Mouse (Mus musculus) embryonic facial prominence, embryonic 12.5 days (tissue): ENCODE results near the gene Myo1e. TPM values are rescaled to one million over a fixed set of nuclear protein-coding genes. Genes with fewer than 3 reads are reported as not detected.
"Not testable (repeated sequence)": the region's sequence is repeated elsewhere in the genome, so short reads cannot be mapped to it uniquely, and the experiment has no call there.

Experiments
- ATAC-seq: fragments of 200-750 bp; cut with Nextera tagmentation; 2 replicates; pipeline ENCODE4 v1.8.0; 2017; ENCODE audit not compliant: insufficient number of reproducible peaks, insufficient read depth, low FRiP score, low TSS enrichment
- H3K27ac ChIP-seq: fragments of 300-500 bp; sonication (generic); 2 replicates; pipeline ENCODE4 v1.5.1; 2016; ENCODE audit warnings: mild to moderate bottlenecking
- H3K27me3 ChIP-seq: fragments of 300-500 bp; sonication (generic); 2 replicates; pipeline ENCODE4 v1.6.1; 2016; ENCODE audit warnings: mild to moderate bottlenecking, moderate library complexity
- H3K36me3 ChIP-seq: fragments of 300-500 bp; sonication (generic); 2 replicates; pipeline ENCODE4 v1.6.1; 2016; ENCODE audit warnings: mild to moderate bottlenecking
- H3K4me1 ChIP-seq: fragments of 300-500 bp; sonication (generic); 2 replicates; pipeline ENCODE4 v1.6.1; 2016
- H3K4me2 ChIP-seq: fragments of 300-500 bp; sonication (generic); replicated peaks from 2 replicates; pipeline ENCODE4 v1.6.1; 2016; ENCODE audit warnings: mild to moderate bottlenecking, moderate library complexity
- H3K4me3 ChIP-seq: fragments of 300-500 bp; sonication (generic); 2 replicates; pipeline ENCODE4 v1.5.1; 2016; ENCODE audit warnings: mild to moderate bottlenecking
- H3K9ac ChIP-seq: fragments of 300-500 bp; sonication (generic); 2 replicates; pipeline ENCODE4 v1.6.1; 2016; ENCODE audit warnings: mild to moderate bottlenecking, moderate library complexity
- H3K9me3 ChIP-seq: fragments of 300-500 bp; sonication (generic); 2 replicates; pipeline ENCODE4 v1.6.1; 2016; ENCODE audit warnings: mild to moderate bottlenecking, moderate library complexity
- WGBS: fragments of 180-500 bp; shearing (Covaris S2); methylation state at CpG from one replicate; pipeline ENCODE4 v1.1.7; 2016; 5-methylcytosine and 5-hydroxymethylcytosine counted together
- polyA plus RNA-seq: library from polyadenylated mRNA; unstranded; fragments of >200 nt; fragmentation: Nextera tagmentation; extraction: Ambion mirVana; gene quantifications from 2 replicates; pipeline ENCODE4 v1.2.1, GENCODE M21; 2016

Myo1e gene
- polyA plus RNA-seq, 1 experiment from 2014 or later: 21.0 TPM

- Histone ChIP-seq H3K27ac (no peak overlapping the region), H3K9me3 (no peaks in the 10 kb centered on the region), H3K36me3 (no peaks in the 10 kb centered on the region), H3K4me1 (peaks cover 29% of the 10 kb centered on the region), H3K4me3 (no peak overlapping the region), H3K9ac (no peak overlapping the region), H3K27me3 (no peaks in the 10 kb centered on the region), H3K4me2 (no peak overlapping the region)
- WGBS: 81% methylated on average over 8 of the region's 8 CpGs
- no peak for ATAC-seq
These were observed 36.1 kb downstream of the Myo1e start for GRCm38 (mm10) chr9:70243241-70243640.

- no peak overlapping the region for H3K4me3 ChIP-seq
- no peaks in the 10 kb centered on the region for H3K27me3 ChIP-seq
- WGBS: 78% methylated on average over 2 of the region's 2 CpGs
- H3K4me1 ChIP-seq: peaks cover 29% of the 10 kb centered on the region
- no peaks in the 10 kb centered on the region for H3K9me3 ChIP-seq
- H3K9ac ChIP-seq: no peak overlapping the region
- no peak for ATAC-seq
- H3K36me3 ChIP-seq: no peaks in the 10 kb centered on the region
- no peak overlapping the region for H3K27ac ChIP-seq
- no peak overlapping the region for H3K4me2 ChIP-seq
These were observed 36.6 kb downstream of the Myo1e start for GRCm38 (mm10) chr9:70243708-70244107.

GRCm38 (mm10) chr9:70244115-70244514, 37.0 kb downstream of the Myo1e start:
- no peak for ATAC-seq
- Histone ChIP-seq H3K4me1 (peaks cover 29% of the 10 kb centered on the region), H3K27ac (no peak overlapping the region), H3K4me2 (no peak overlapping the region), H3K9ac (no peak overlapping the region), H3K9me3 (no peaks in the 10 kb centered on the region), H3K36me3 (no peaks in the 10 kb centered on the region), H3K27me3 (no peaks in the 10 kb centered on the region), H3K4me3 (no peak overlapping the region)
- 78% methylated on average over 7 of the region's 7 CpGs for WGBS

- WGBS: 87% methylated on average over 9 of the region's 9 CpGs
- peaks cover 33% of the 10 kb centered on the region for H3K4me1 ChIP-seq
These were observed 37.9 kb downstream of the Myo1e start for GRCm38 (mm10) chr9:70245040-70245439.

GRCm38 (mm10) chr9:70246427-70246826, 39.3 kb downstream of the Myo1e start:
- Histone ChIP-seq H3K4me1 (peaks cover 21% of the 10 kb centered on the region), H3K4me3 (no peak overlapping the region), H3K9me3 (no peaks in the 10 kb centered on the region), H3K36me3 (no peaks in the 10 kb centered on the region), H3K4me2 (no peak overlapping the region), H3K27ac (no peak overlapping the region), H3K9ac (no peak overlapping the region), H3K27me3 (no peaks in the 10 kb centered on the region)
- ATAC-seq: no peak
- WGBS: 53% methylated on average over 10 of the region's 10 CpGs

More at GRCm38 (mm10) chr9:70245040-70245439, 37.9 kb downstream of the Myo1e start:
- Histone ChIP-seq H3K36me3 (no peaks in the 10 kb centered on the region), H3K27me3 (no peaks in the 10 kb centered on the region), H3K9ac (no peak overlapping the region), H3K4me3 (no peak overlapping the region), H3K9me3 (no peaks in the 10 kb centered on the region), H3K4me2 (no peak overlapping the region), H3K27ac (no peak overlapping the region)
- no peak for ATAC-seq

GRCm38 (mm10) chr9:70248046-70248445, 40.9 kb downstream of the Myo1e start:
- H3K27ac ChIP-seq: no peak overlapping the region
- H3K4me3 ChIP-seq: no peak overlapping the region
- H3K4me2 ChIP-seq: no peak overlapping the region
- ATAC-seq: no peak
- no peak overlapping the region for H3K9ac ChIP-seq
- WGBS: 91% methylated on average over 6 of the region's 6 CpGs
- H3K4me1 ChIP-seq: peaks cover 7% of the 10 kb centered on the region; the same call in 1 of the 2 replicates
- H3K27me3 ChIP-seq: no peaks in the 10 kb centered on the region
- no peaks in the 10 kb centered on the region for H3K36me3 ChIP-seq
- H3K9me3 ChIP-seq: no peaks in the 10 kb centered on the region

- Histone ChIP-seq H3K27me3 (no peaks in the 10 kb centered on the region), H3K27ac (no peak overlapping the region), H3K4me1 (0 out of 2 replicates have a peak, but pooled peaks cover 4% of the 10 kb centered on the region), H3K36me3 (no peaks in the 10 kb centered on the region), H3K9me3 (no peaks in the 10 kb centered on the region), H3K9ac (no peak overlapping the region), H3K4me3 (no peak overlapping the region), H3K4me2 (no peak overlapping the region)
- 76% methylated on average over 4 of the region's 4 CpGs for WGBS
- ATAC-seq: no peak
These were observed 41.7 kb downstream of the Myo1e start for GRCm38 (mm10) chr9:70248826-70249225.

- Histone ChIP-seq H3K9ac (no peak overlapping the region), H3K9me3 (no peaks in the 10 kb centered on the region), H3K27me3 (no peaks in the 10 kb centered on the region), H3K4me3 (no peak overlapping the region), H3K27ac (no peak overlapping the region), H3K4me2 (no peak overlapping the region), H3K36me3 (no peaks in the 10 kb centered on the region), H3K4me1 (0 out of 2 replicates have a peak, but pooled peaks cover 4% of the 10 kb centered on the region)
- 78% methylated on average over 12 of the region's 12 CpGs for WGBS
- no peak for ATAC-seq
These were observed 42.9 kb downstream of the Myo1e start for GRCm38 (mm10) chr9:70249881-70250681.

GRCm38 (mm10) chr9:70251441-70251985, 44.4 kb downstream of the Myo1e start:
- no peak overlapping the region for H3K4me2 ChIP-seq
- 84% methylated on average over 10 of the region's 10 CpGs for WGBS
- no peak overlapping the region for H3K4me3 ChIP-seq
- H3K36me3 ChIP-seq: no peaks in the 10 kb centered on the region
- H3K27me3 ChIP-seq: no peaks in the 10 kb centered on the region
- H3K9me3 ChIP-seq: no peaks in the 10 kb centered on the region
- H3K27ac ChIP-seq: no peak overlapping the region
- H3K4me1 ChIP-seq: 0 out of 2 replicates have a peak, but pooled peaks cover 4% of the 10 kb centered on the region
- no peak for ATAC-seq
- no peak overlapping the region for H3K9ac ChIP-seq

GRCm38 (mm10) chr9:70253016-70253415, 45.9 kb downstream of the Myo1e start:
- H3K4me1 ChIP-seq: peaks cover 15% of the 10 kb centered on the region
- WGBS: 96% methylated on average over 1 of the region's 1 CpGs
- H3K27me3 ChIP-seq: no peaks in the 10 kb centered on the region
- H3K36me3 ChIP-seq: no peaks in the 10 kb centered on the region
- no peak overlapping the region for H3K27ac ChIP-seq
- H3K4me3 ChIP-seq: no peak overlapping the region
- no peak for ATAC-seq
- no peak overlapping the region for H3K4me2 ChIP-seq
- no peaks in the 10 kb centered on the region for H3K9me3 ChIP-seq
- H3K9ac ChIP-seq: no peak overlapping the region

GRCm38 (mm10) chr9:70255005-70255404, 47.9 kb downstream of the Myo1e start:
- no peak for ATAC-seq
- Histone ChIP-seq H3K4me1 (peaks cover 14% of the 10 kb centered on the region), H3K27me3 (no peaks in the 10 kb centered on the region), H3K4me2 (no peak overlapping the region), H3K36me3 (no peaks in the 10 kb centered on the region), H3K9me3 (no peaks in the 10 kb centered on the region), H3K9ac (no peak overlapping the region), H3K4me3 (no peak overlapping the region), H3K27ac (no peak overlapping the region)
- WGBS: 80% methylated on average over 4 of the region's 4 CpGs

- not testable (repeated sequence) for H3K9ac ChIP-seq, H3K9me3 ChIP-seq, ATAC-seq, H3K36me3 ChIP-seq, H3K4me3 ChIP-seq, H3K4me2 ChIP-seq, H3K27me3 ChIP-seq, H3K27ac ChIP-seq
- WGBS: 95% methylated on average over 7 of the region's 7 CpGs
- H3K4me1 ChIP-seq: peaks cover 23% of the 10 kb centered on the region
These were observed 48.9 kb downstream of the Myo1e start for GRCm38 (mm10) chr9:70256027-70256426.
